ENCODE assay signal across 11 mouse cellular contexts in genomic region chr8:3353189-3353810, GRCm38 (mm10). TPM values are rescaled to one million over a fixed set of nuclear protein-coding genes. Genes with fewer than 3 reads are reported as not detected.
DNase-seq lines count a peak whose midpoint lies in the region; ATAC-seq and TF ChIP-seq lines count a peak whose summit lies in the region.
"Had no signal": no experiment of that assay in that cellular context is flagged by ENCODE, and none has a peak within 500 bp of the region (broad histone marks: within the 10 kb centered on the region; RNA-seq: fewer than 3 reads in every experiment).

Gene A430078G23Rik, plus strand, starts transcription at chr8:3353415.

- H3K4me2 ChIP-seq in heart, postnatal 0 days (ENCODE audit: low read depth, low read length), result peak within 1 kb of the TSS; percentile 1; the same call in 1 of the 2 replicates
- no peak within 1 kb of the TSS for H3K4me2 ChIP-seq in heart, embryonic 12.5 days

- no peaks in the 10 kb centered on the region for H3K9me3 ChIP-seq in heart, postnatal 0 days (replicated peaks; ENCODE audit: control insufficient read depth, low read length)
- H3K9me3 ChIP-seq in heart, embryonic 12.5 days (replicated peaks), result no peaks in the 10 kb centered on the region

- 63% methylated on average over 13 of the region's 13 CpGs for WGBS in heart, postnatal 0 days
- 73% methylated on average over 13 of the region's 13 CpGs for whole genome bisulfite sequencing in heart, embryonic 12.5 days

- TF ChIP-seq CTCF in heart, postnatal 0 days (IDR thresholded peaks at IDR 0.05; ENCODE audit: low read depth), result no peak

- H3K27ac ChIP-seq in heart, postnatal 0 days (ENCODE audit: low read depth), result peak within 1 kb of the TSS; percentile 11; the same call in 1 of the 2 replicates
- no peak within 1 kb of the TSS for H3K27ac ChIP-seq in heart, embryonic 12.5 days (ENCODE audit: poor library complexity, severe bottlenecking)

- no peaks in the 10 kb centered on the region for H3K36me3 ChIP-seq in heart, postnatal 0 days (replicated peaks; ENCODE audit: control insufficient read depth, insufficient read depth, low read length)
- no peaks in the 10 kb centered on the region for H3K36me3 ChIP-seq in heart, embryonic 12.5 days

- H3K4me3 ChIP-seq in heart, postnatal 0 days (ENCODE audit: low read depth, low read length), result peak within 1 kb of the TSS; percentile 26; the same call in 1 of the 2 replicates
- H3K4me3 ChIP-seq in heart, embryonic 12.5 days, result no peak within 1 kb of the TSS

- no peak for ATAC-seq in heart, postnatal 0 days (ENCODE audit: insufficient read depth, low read depth)
- no peak for ATAC-seq in heart, embryonic 12.5 days (ENCODE audit: insufficient number of reproducible peaks, low FRiP score)

- no peaks in the 10 kb centered on the region for H3K4me1 ChIP-seq in heart, postnatal 0 days (ENCODE audit: control insufficient read depth, insufficient read depth)
- no peaks in the 10 kb centered on the region for H3K4me1 ChIP-seq in heart, embryonic 12.5 days (replicated peaks)

- H3K27me3 ChIP-seq in heart, postnatal 0 days (ENCODE audit: control insufficient read depth, insufficient read depth, low read length), result no peaks in the 10 kb centered on the region
- no peaks in the 10 kb centered on the region for H3K27me3 ChIP-seq in heart, embryonic 12.5 days (replicated peaks)

- no peak for TF ChIP-seq EP300 in heart, postnatal 0 days (IDR thresholded peaks at IDR 0.05; ENCODE audit: low read depth)

- no peak for DNase-seq in heart, postnatal 0 days (ENCODE audit: low spot score)
- DNase-seq in lung, adult 18-20 months, result peak; percentile 38 to 55
- peak; percentile 13 for DNase-seq in skeletal muscle tissue, adult 2 months (ENCODE audit: low read depth, low spot score)
- no peak for DNase-seq in left cerebral cortex, adult 11 months (ENCODE audit: low spot score)
- DNase-seq in cerebellum, postnatal 14 days, result no peak
- no peak for DNase-seq in kidney, postnatal 10 days
- no peak for DNase-seq in gastrocnemius, postnatal 10 days
- DNase-seq: cerebellum, adult 2 months had no signal

- no peak within 1 kb of the TSS for H3K9ac ChIP-seq in heart, postnatal 0 days (replicated peaks; ENCODE audit: low read depth, low read length)
- H3K9ac ChIP-seq in heart, embryonic 12.5 days, result no peak within 1 kb of the TSS

RNA-seq across cellular contexts. Expression of gene A430078G23Rik, which starts in this region (rescaled TPM):
- 0.89 TPM in 1 of 2 replicates, not detected in the other for total RNA-seq in heart, postnatal 0 days (2014; rRNA removed; ENCODE audit: low replicate concordance)
- not detected in 2 replicates for polyA plus RNA-seq in heart, postnatal 0 days (2015; fragmentation: Nextera tagmentation; extraction: Ambion mirVana)
- not detected in 2 replicates for polyA plus RNA-seq in heart, embryonic 12.5 days (2016; fragmentation: Nextera tagmentation; extraction: Ambion mirVana)
- under 1 TPM; 0.14 to 0.19 TPM for total RNA-seq in gastrocnemius, postnatal 10 days (2021)
- total RNA-seq: left cerebral cortex, adult 8-10 months had no signal
- polyA plus RNA-seq: cerebellum, adult 2 months; neural tube, embryonic 14.5 days had no signal

Comparison
In these comparisons a context has a peak if more than half of its experiments do, and no peak if none do; other contexts are left out.
1. DNase-seq: peak in lung, adult 18-20 months (2 of 2) and skeletal muscle tissue, adult 2 months (single experiment); none in heart, postnatal 0 days (single experiment), left cerebral cortex, adult 11 months (single experiment), cerebellum, postnatal 14 days (0 of 2), kidney, postnatal 10 days (single experiment) and gastrocnemius, postnatal 10 days (single experiment).